Mouse (Mus musculus) CH12.LX (cell line): Measurements from ENCODE around the gene Hoxa10. TPM values are rescaled to one million over a fixed set of nuclear protein-coding genes. Genes with fewer than 3 reads are reported as not detected.

Experiments used
- DNase-seq: peaks from one replicate; pipeline ENCODE4 v3.0.0-alpha.2; 2013; ENCODE audit errors: extremely low read depth
- H3K27ac ChIP-seq: 2 replicates; pipeline ENCODE4 v1.5.1; 2012; ENCODE audit warnings: low read depth, mild to moderate bottlenecking, control low read depth, moderate library complexity; ENCODE audit not compliant: insufficient read depth
- H3K27me3 ChIP-seq: replicated peaks from 2 replicates; pipeline ENCODE3; 2012; ENCODE audit warnings: inconsistent platforms
- H3K36me3 ChIP-seq, 2 experiments: replicated peaks in 1 of 2; 2 replicates each; pipeline versions ENCODE3 to v1.6.1; 2012; ENCODE audit warnings: inconsistent platforms in 1 of 2, low read length in 1 of 2, mild to moderate bottlenecking in 1 of 2, mixed read lengths in 1 of 2, moderate library complexity in 1 of 2; ENCODE audit not compliant: control insufficient read depth in 1 of 2, insufficient read depth in 1 of 2
- H3K4me1 ChIP-seq, 2 experiments: 2 replicates each; pipeline ENCODE4 v1.6.1; 2012; ENCODE audit warnings: inconsistent platforms in 1 of 2, moderate library complexity in 1 of 2; ENCODE audit not compliant: insufficient read depth in 2 of 2, control insufficient read depth in 1 of 2
- H3K4me2 ChIP-seq: 2 replicates; pipeline ENCODE4 v1.6.1; 2012; ENCODE audit warnings: low read depth, mild to moderate bottlenecking, control low read depth; ENCODE audit not compliant: poor library complexity, insufficient read depth, severe bottlenecking
- H3K4me3 ChIP-seq, 3 experiments: fragments of 150-350 bp in 1 of 3; sonication (generic) in 1 of 3; replicated peaks in 1 of 3; 2 replicates each; pipeline versions ENCODE3 to v1.5.1; 2011 to 2012; ENCODE audit warnings: low read depth in 2 of 3, low read length in 2 of 3, mild to moderate bottlenecking in 2 of 3, moderate library complexity in 2 of 3, control low read depth in 1 of 3, improper control_type of control experiment in 1 of 3, inconsistent platforms in 1 of 3, mixed read lengths in 1 of 3; ENCODE audit not compliant: poor library complexity in 1 of 3
- H3K79me2 ChIP-seq: replicated peaks from 2 replicates; pipeline ENCODE4 v1.6.1; 2012; ENCODE audit warnings: mild to moderate bottlenecking, moderate library complexity; ENCODE audit not compliant: control insufficient read depth, poor library complexity, insufficient read depth, severe bottlenecking; ENCODE audit errors: extremely low read depth
- H3K9ac ChIP-seq: 2 replicates; pipeline ENCODE4 v1.6.1; 2012; ENCODE audit warnings: low read depth, mild to moderate bottlenecking, control low read depth, moderate library complexity; ENCODE audit not compliant: insufficient read depth
- H3K9me3 ChIP-seq: replicated peaks from 2 replicates; pipeline ENCODE3; 2012; ENCODE audit warnings: low read length, inconsistent platforms, mixed read lengths
- CHD1 ChIP-seq: IDR thresholded peaks from 2 replicates; pipeline ENCODE4 v1.6.1; 2012; ENCODE audit warnings: low read depth, low read length, improper control_type of control experiment, inconsistent platforms
- CHD2 ChIP-seq: IDR thresholded peaks from 2 replicates; pipeline ENCODE4 v1.6.1; 2011; ENCODE audit warnings: low read length, improper control_type of control experiment
- CTCF ChIP-seq, 2 experiments: IDR thresholded peaks in 1 of 2; conservative IDR thresholded peaks in 1 of 2; 2 replicates each; pipeline ENCODE4 v1.5.1; 2011 to 2012; ENCODE audit warnings: low read depth in 2 of 2, low read length in 2 of 2, improper control_type of control experiment in 1 of 2, inconsistent platforms in 1 of 2, mild to moderate bottlenecking in 1 of 2, moderate library complexity in 1 of 2
- E2F4 ChIP-seq: IDR thresholded peaks from 2 replicates; pipeline ENCODE4 v1.6.1; 2011; ENCODE audit warnings: low read depth, low read length, improper control_type of control experiment; ENCODE audit not compliant: insufficient replicate concordance
- ELF1 ChIP-seq: IDR thresholded peaks from 2 replicates; pipeline ENCODE4 v1.6.1; 2014; ENCODE audit warnings: low read depth, mild to moderate bottlenecking, inconsistent platforms, low read length, improper control_type of control experiment
- EP300 ChIP-seq: IDR thresholded peaks from 2 replicates; pipeline ENCODE4 v1.6.1; 2011; ENCODE audit warnings: low read length, improper control_type of control experiment
- GABPA ChIP-seq: IDR thresholded peaks from 2 replicates; pipeline ENCODE4 v1.6.1; 2012; ENCODE audit warnings: low read depth, low read length, improper control_type of control experiment, inconsistent platforms; ENCODE audit not compliant: insufficient replicate concordance
- JUN ChIP-seq: IDR thresholded peaks from 2 replicates; pipeline ENCODE4 v1.6.1; 2011; ENCODE audit warnings: low read depth, mild to moderate bottlenecking, low read length, improper control_type of control experiment, moderate library complexity; ENCODE audit not compliant: insufficient read depth
- JUND ChIP-seq: conservative IDR thresholded peaks from 2 replicates; pipeline ENCODE4 v1.6.1; 2011; ENCODE audit warnings: low read depth, low read length, improper control_type of control experiment
- MAFK ChIP-seq: IDR thresholded peaks from 2 replicates; pipeline ENCODE4 v1.6.1; 2011; ENCODE audit warnings: low read length, improper control_type of control experiment; ENCODE audit not compliant: insufficient replicate concordance
- MAX ChIP-seq: IDR thresholded peaks from 2 replicates; pipeline ENCODE4 v1.6.1; 2011; ENCODE audit warnings: low read length, improper control_type of control experiment
- MYC ChIP-seq: IDR thresholded peaks from 2 replicates; pipeline ENCODE4 v1.6.1; 2011; ENCODE audit warnings: low read depth, mild to moderate bottlenecking, improper control_type of control experiment, low read length
- NRF1 ChIP-seq: IDR thresholded peaks from 2 replicates; pipeline ENCODE4 v1.6.1; 2014; ENCODE audit warnings: low read depth, mild to moderate bottlenecking, inconsistent platforms, low read length, improper control_type of control experiment, moderate library complexity
- RAD21 ChIP-seq: IDR thresholded peaks from 2 replicates; pipeline ENCODE4 v1.6.1; 2011; ENCODE audit warnings: low read depth, mild to moderate bottlenecking, low read length, improper control_type of control experiment, moderate library complexity
- RCOR1 ChIP-seq: conservative IDR thresholded peaks from 2 replicates; pipeline ENCODE4 v1.6.1; 2012; ENCODE audit warnings: low read depth, mild to moderate bottlenecking, inconsistent platforms, low read length, improper control_type of control experiment
- TBP ChIP-seq: conservative IDR thresholded peaks from 2 replicates; pipeline ENCODE4 v1.6.1; 2011; ENCODE audit warnings: low read depth, low read length, improper control_type of control experiment
- USF1 ChIP-seq: IDR thresholded peaks from 2 replicates; pipeline ENCODE4 v1.6.1; 2014; ENCODE audit warnings: low read depth, mild to moderate bottlenecking, inconsistent platforms, low read length, improper control_type of control experiment
- ZKSCAN1 ChIP-seq: IDR thresholded peaks from 2 replicates; pipeline ENCODE4 v1.6.1; 2012; ENCODE audit warnings: low read depth, inconsistent platforms, low read length, improper control_type of control experiment, borderline replicate concordance
- ZMIZ1 ChIP-seq: IDR thresholded peaks from 2 replicates; pipeline ENCODE4 v1.6.1; 2012; ENCODE audit warnings: low read depth, mild to moderate bottlenecking, inconsistent platforms, low read length, improper control_type of control experiment
- ZNF384 ChIP-seq: IDR thresholded peaks from 2 replicates; pipeline ENCODE4 v1.6.1; 2012; ENCODE audit warnings: low read depth, low read length, improper control_type of control experiment, inconsistent platforms
- dilution Hi-C: fragments of 300-500 bp; cut with MboI; formaldehyde crosslinking; loops from 2 replicates; pipeline ENCODE4 v1.14.3; 2020; ENCODE audit warnings: low sequenced_read_pairs; ENCODE audit not compliant: extremely low pct_unique_long_range_greater_than_20kb, extremely low pct_ligation_motif_present
- in situ Hi-C: fragments of 300-500 bp; cut with MboI; formaldehyde crosslinking; loops from 3 replicates; pipeline ENCODE4 v1.14.3; 2019; ENCODE audit warnings: low sequenced_read_pairs, low pct_ligation_motif_present, low pct_unique_long_range_greater_than_20kb, mixed read lengths
- polyA plus RNA-seq: library from polyadenylated mRNA; unstranded; fragments of >175 nt; gene quantifications from 2 replicates; pipeline ENCODE4 v1.2.1, GENCODE M21; 2012; ENCODE audit warnings: low read depth; ENCODE audit not compliant: insufficient read length
- total RNA-seq, 2 experiments: library from RNA; depleted of rRNA; stranded (reverse); fragments of 300-350 nt in 1 of 2; fragments of >200 nt in 1 of 2; gene quantifications; 2 replicates each; pipeline ENCODE4 v1.2.3; 2012 to 2014

Hoxa10 gene
- total and polyA plus RNA-seq, 3 experiments = 5.2 to 14.5 (median 14.3) TPM

DNA sequence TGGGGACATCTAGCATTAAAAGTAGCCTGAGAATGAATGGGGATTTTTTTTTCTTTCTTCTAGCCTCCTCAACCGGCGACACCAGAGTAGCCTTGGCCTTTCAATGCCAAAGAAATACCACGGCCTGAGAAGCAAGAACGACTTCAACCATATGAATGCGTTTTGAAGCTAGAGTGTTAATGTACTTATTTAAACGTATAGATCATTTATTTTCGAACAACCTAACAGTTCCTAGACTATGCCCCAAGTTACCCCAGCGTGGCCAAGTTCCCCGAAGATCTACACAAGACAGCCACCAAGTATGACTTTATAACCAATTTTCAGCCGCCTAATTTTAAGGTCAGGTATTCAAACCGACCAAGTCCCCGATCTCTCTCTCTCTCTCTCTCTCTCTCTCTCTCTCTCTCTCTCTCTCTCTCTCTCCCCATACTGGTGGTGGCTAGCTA lies 19.8 kb downstream of the Hoxa10 start:
- peaks cover 0 to 6% of the 10 kb centered on the region in 2 experiments for H3K36me3 ChIP-seq
- H3K27me3 ChIP-seq = no peaks in the 10 kb centered on the region
- dilution Hi-C loops (no loop called here), in situ Hi-C loops (loop anchor here (10.0 to 25.0 kb wide), 3 partner anchors 209 to 1006 kb away; partner anchors contain the start of gene Skap2)
- H3K27ac ChIP-seq = no peak overlapping the region
- DNase-seq = no peak
- H3K4me3 ChIP-seq = peak overlapping the region; percentile 75 to 87 (median 76)
- TF ChIP-seq EP300 (no peak), RCOR1 (no peak), MAX (no peak), NRF1 (no peak), GABPA (no peak), MAFK (no peak), ELF1 (no peak), ZMIZ1 (no peak), CTCF (conservative IDR thresholded peaks at IDR 0.05 in 1 of 2, IDR thresholded peaks at IDR 0.05 in 1 of 2; ENCODE audit: low read depth in 2 of 2, low read length in 2 of 2) (no peak), JUN (no peak), CHD2 (no peak)
- H3K4me1 ChIP-seq = peaks cover 0 to 13% of the 10 kb centered on the region in 2 experiments; a peak in 2 of 4 replicates
- H3K9ac ChIP-seq = peak overlapping the region; percentile 78
- no peaks in the 10 kb centered on the region for H3K79me2 ChIP-seq
- peak overlapping the region; percentile 57 for H3K4me2 ChIP-seq
- peaks cover 26% of the 10 kb centered on the region for H3K9me3 ChIP-seq

- Histone ChIP-seq H3K4me2 (no peak overlapping the region), H3K27ac (no peak overlapping the region), H3K9me3 (peaks cover 20% of the 10 kb centered on the region), H3K4me3 (no peak overlapping the region), H3K9ac (no peak overlapping the region), H3K36me3 (no peaks in the 10 kb centered on the region), H3K4me1 (peaks cover 0 to 13% of the 10 kb centered on the region in 2 experiments; a peak in 2 of 4 replicates), H3K27me3 (no peaks in the 10 kb centered on the region), H3K79me2 (no peaks in the 10 kb centered on the region)
- dilution Hi-C loops (no loop called here), in situ Hi-C loops (loop anchor here (10.0 to 25.0 kb wide), 3 partner anchors 208 to 1005 kb away; partner anchors contain the start of gene Skap2)
- DNase-seq = no peak
- no peak for TF ChIP-seq MYC
- TF ChIP-seq CHD1 = no peak
- TF ChIP-seq USF1 = no peak
- TF ChIP-seq RAD21 = no peak
- no peak for TF ChIP-seq TBP
- TF ChIP-seq ZNF384 = no peak
- TF ChIP-seq RCOR1 = no peak
- no peak for TF ChIP-seq JUND
- no peak for TF ChIP-seq ZKSCAN1
- TF ChIP-seq EP300 = no peak
- no peak for TF ChIP-seq E2F4
Measured at GRCm38 (mm10) chr6:52220003-52220864, 20.4 kb downstream of the Hoxa10 start.
